Mouse (Mus musculus) C2C12 (cell line): ENCODE data around the gene Sidt1.

Experiments
- CTCF ChIP-seq: IDR thresholded peaks from one replicate; pipeline ENCODE4 v1.5.1; 2011; ENCODE audit not compliant: control insufficient read depth, insufficient read depth, insufficient read length
- MAX ChIP-seq: IDR thresholded peaks from one replicate; pipeline ENCODE4 v1.6.1; 2011; ENCODE audit warnings: mild to moderate bottlenecking, control low read depth
- MYOD1 ChIP-seq: IDR thresholded peaks from one replicate; pipeline ENCODE4 v1.6.1; 2011; ENCODE audit warnings: low read depth; ENCODE audit not compliant: control insufficient read depth, insufficient read length
- MYOG ChIP-seq: IDR thresholded peaks from one replicate; pipeline ENCODE4 v1.6.1; 2011; ENCODE audit not compliant: control insufficient read depth, insufficient read length; ENCODE audit errors: extremely low read depth

GRCm38 (mm10) chr16:44211054-44211414 is 122.0 kb downstream of the Sidt1 start:
- no peak for TF ChIP-seq MAX
- TF ChIP-seq CTCF = no peak
- no peak for TF ChIP-seq MYOD1
- no peak for TF ChIP-seq MYOG
